Mouse (Mus musculus) central nervous system, embryonic 18 days (tissue): ENCODE data around the gene Zcchc13. TPM values are rescaled to one million over a fixed set of nuclear protein-coding genes. Genes with fewer than 3 reads are reported as not detected.

Experiments used
- polyA plus RNA-seq: library from polyadenylated mRNA; depleted of rRNA; stranded (reverse); fragments of >200 nt; gene quantifications from 2 replicates; pipeline ENCODE4 v1.2.3, GENCODE M21; 2012; rRNA removed

Zcchc13 gene
- polyA plus RNA-seq, result 0.05 TPM in 1 of 2 replicates, not detected in the other

DNA sequence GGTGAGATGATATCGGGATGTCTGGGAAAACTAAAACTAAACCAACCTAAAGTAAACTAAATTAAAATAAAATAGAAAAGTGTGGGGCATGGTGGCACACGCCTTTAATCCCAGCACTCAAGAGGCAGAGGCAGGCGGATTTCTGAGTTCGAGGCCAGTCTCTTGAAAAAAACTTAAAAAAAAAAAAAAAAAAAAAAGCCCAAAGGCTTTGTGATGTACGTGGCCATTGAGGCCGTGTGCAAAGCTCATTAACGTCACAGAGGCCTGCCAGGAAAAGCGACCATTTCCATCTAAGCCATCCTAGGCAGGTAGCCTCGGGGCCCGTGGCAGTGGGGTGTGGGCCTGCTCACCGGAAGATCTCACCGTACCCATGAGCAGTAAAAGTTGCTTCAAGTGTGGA is at the start of gene Zcchc13:
TSS of gene Zcchc13 (plus strand) at position 284 of the 400 bp plus-strand sequence.

Other genes with a start within 250 kb of the Zcchc13 start
- 1.2 and 1.3 TPM in 2 replicates for gene Tsx, start 216.1 kb upstream of the Zcchc13 start, polyA plus RNA-seq
- gene Gm26992, start 208.6 kb upstream of the Zcchc13 start, polyA plus RNA-seq, result 0.49 and 0.53 TPM in 2 replicates
- gene Slc16a2, start 191.4 kb downstream of the Zcchc13 start, polyA plus RNA-seq, result 31.4 and 32.2 TPM in 2 replicates